Mouse (Mus musculus) adrenal gland, postnatal 4 days (tissue): ENCODE data around the gene Zfp950. TPM values are rescaled to one million over a fixed set of nuclear protein-coding genes. Genes with fewer than 3 reads are reported as not detected.
"Not testable (repeated sequence)": the region's sequence is repeated elsewhere in the genome, so short reads cannot be mapped to it uniquely, and the experiment has no call there.

Experiments used
- DNase-seq, 2 experiments: peaks; one replicate each; pipeline ENCODE4 v3.0.0; 2021 to 2022; ENCODE audit warnings: low spot score in 2 of 2, mixed read lengths in 2 of 2
- long read RNA-seq, 2 experiments: library from polyadenylated mRNA; stranded (forward); transcript quantifications; one replicate each; pipeline ENCODE4 v2.0.0; 2021
- total RNA-seq, 2 experiments: library from RNA; stranded (reverse); gene quantifications; 2 replicates each; pipeline ENCODE4 v1.2.3; 2021

The Zfp950 gene
- total RNA-seq = 10 to 100 TPM; 34.1 to 44.4 TPM
- long read RNA-seq, experiment 1, full-length matches to known transcripts = 11 of 13 reads
- long read RNA-seq, experiment 1, partial matches to known transcripts = 0 of 13 reads
- long read RNA-seq, experiment 1, other reads (novel, unspliced or antisense) = 2 of 13 reads
- long read RNA-seq, experiment 2, full-length matches to known transcripts = 7 of 13 reads
- long read RNA-seq, experiment 2, partial matches to known transcripts = 1 of 13 reads
- long read RNA-seq, experiment 2, other reads (novel, unspliced or antisense) = 5 of 13 reads

DNA sequence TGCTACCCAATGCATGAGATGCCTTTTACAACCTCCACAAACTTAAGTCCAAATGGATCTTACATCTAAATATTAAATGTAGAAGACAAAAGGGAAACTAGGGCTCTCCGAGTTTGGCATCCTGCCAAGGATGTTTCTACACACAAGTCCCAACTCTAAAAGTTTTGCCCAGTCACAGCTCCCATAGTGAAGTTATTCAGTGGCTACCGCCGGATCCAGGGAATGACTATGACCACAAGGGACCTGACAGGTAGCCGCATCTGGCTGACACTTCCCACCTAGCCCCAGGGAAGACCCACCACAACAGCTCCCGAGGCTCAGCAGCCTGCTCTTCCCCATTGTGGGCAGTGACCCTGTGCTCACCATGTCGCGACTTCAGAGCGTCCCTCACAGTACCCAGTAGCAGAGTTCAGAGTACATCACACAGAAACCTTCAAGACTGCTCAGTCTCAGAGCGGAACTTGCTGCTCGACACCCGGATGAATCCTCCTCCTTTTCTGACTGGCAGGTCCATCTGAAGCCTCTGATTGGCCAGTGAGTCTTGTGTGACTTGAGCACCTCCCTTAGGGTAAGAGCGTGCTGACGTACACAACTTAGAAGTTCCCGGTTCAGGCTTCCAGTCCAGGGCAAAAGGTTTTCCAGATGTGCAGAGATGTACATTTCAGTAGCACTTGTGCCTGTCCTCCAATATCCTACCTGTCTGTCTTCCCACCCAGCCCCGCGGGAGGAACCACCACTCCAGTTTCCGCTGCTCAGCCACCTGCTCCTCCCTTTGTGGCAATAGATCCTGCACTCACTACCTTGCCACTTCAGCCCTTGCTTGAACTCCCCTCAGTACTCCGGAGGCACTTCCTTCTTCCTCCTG is at the start of gene Zfp950:
Gene Zfp950 (minus strand): TSS at position 499 of the 865 bp plus-strand sequence.
- peak; percentile 30 to 67 for DNase-seq

DNA sequence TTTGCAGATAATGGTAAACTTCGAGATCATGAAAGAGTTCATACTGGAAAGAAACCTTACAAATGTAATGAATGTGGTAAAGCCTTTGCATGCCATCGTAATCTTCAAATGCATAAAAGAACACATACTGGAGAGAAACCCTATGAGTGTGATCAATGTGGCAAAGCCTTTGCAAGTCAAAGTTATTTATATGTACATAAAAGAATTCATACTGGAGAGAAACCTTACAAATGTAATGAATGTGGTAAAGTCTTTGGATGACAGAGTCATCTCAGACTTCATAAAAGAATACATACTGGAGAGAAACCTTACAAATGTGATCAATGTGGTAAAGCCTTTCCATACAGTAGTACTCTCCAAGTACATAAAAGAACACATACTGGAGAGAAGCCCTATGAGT is 43.0 kb upstream of the Zfp950 start, which contains the start of gene Gm6020:
Gene Gm6020 (plus strand): TSS at position 301 of the 400 bp plus-strand sequence.
- not testable (repeated sequence) for DNase-seq

DNA sequence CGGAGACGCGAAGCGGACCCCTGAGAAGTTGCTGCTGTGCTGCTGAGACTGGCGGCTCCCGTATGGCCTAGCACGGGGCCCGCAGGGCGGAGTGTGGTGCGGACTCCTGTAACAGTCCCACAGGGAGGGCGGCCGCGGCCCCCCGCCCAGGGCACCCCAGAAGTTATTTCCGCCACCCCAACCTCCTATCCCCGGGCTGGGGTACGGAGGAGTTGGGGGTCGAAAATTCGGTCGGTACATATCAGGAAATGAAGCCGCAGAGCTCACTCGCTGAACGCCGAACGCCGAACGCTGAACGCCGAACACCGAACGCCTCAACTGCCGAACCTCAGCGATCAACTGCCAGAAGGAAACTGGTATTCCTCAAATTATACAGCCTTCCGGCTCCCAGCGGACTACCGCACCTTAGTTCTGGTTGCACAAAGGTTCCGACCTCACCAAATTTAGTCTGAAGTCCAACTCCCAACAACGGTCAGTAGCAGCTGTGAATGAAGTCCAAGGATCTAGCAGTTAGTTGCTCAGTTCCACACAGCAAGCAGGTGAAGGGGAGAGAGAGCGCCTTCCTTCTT is 35.2 kb upstream of the Zfp950 start, which contains the start of gene Gm7102:
Gene Gm7102 (minus strand): TSS at position 554 of the 569 bp plus-strand sequence.
- DNase-seq = no peak

DNA sequence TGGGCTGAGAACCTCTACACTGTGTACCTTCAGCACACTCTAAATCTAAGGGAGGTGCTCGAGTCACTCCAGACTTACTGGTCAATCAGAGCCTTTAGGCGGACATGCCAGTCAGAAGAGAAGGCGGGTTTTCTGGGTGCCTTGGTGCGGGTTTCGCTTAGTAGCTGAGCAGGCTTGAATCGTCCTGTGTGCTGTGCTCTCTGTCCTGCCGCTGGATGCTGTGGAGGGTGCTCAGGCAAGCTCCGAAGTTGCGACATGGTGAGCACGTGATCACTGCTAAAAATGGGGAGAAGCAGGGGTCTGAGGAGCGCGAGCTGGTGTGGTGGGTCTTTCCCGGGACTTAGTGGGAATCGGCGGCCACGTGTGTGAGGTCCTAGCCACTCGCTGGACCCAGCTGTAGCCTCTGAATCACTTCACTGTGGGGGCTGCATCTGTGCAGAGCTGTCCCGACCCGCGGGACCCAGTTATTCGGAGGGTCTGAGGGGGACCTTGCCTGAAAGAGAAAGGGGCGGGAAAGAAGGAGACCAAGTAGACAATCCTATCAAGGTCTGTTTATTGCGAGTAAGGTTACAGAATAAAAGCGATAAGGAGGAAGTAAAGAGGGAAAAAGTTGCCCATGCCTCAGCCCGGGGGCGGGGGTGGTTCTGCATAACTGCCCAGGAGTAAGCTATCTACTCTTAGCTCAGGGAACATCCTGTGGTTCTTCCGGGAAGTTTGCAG is 11.2 kb upstream of the Zfp950 start:
- DNase-seq = no peak

DNA sequence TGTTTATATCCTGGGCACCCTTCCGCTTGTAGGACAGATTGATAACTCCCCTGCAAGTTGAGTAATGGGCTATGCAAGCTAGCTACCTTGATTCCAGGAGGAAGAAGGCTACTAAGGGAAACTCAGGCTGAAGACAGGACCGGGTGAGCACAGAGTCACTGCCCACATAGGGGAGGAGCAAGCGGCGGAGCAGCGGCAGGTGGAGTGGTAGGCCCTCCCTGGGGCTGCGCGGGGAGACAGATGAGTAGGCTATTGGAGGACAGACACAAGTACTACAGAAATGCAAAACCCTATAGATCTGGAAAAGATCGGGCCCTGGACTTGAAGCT is 10.7 kb upstream of the Zfp950 start:
- no peak for DNase-seq

DNA sequence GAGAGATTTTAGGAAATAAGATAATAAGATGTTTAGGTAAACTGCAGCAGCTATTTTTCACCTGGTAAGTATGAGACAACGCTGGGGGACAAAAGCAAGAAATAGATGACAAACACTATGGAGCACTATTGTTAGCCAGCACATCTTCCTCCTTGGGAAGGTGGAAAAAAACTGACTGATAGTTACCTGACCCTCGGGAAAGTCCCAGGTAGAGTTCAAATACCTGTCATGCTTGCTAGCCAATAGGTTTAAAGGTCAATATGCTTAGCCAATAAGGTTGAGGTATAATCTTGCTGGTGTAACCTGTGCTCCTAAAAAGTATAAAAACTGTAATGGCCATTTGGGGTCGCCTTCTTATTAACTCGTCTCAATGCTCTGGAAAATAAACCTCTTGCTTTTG is 659 bp upstream of the Zfp950 start:
- no peak for DNase-seq

GRCm38 (mm10) chr19:61138655-61139054 is 2.0 kb downstream of the Zfp950 start:
- no peak for DNase-seq

DNA sequence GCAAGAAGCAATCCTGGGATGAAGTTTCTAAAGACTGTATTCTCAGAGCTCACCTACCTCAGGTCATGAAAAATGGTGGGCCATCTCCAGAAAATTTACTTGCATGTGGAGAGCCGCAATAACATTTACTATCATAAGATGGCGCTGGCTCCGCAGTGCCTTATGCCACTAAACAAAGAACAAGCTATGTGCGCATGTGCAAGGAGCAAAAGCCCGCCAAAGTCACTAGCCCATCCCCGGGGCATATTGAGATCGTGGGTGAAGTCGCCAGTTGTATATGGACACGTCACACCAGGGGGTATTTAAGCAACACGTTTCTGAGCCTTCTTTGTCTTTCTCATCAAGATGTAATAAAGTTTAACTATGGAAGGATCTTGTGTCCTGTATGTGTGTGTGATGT is 9.5 kb downstream of the Zfp950 start:
- no peak for DNase-seq

DNA sequence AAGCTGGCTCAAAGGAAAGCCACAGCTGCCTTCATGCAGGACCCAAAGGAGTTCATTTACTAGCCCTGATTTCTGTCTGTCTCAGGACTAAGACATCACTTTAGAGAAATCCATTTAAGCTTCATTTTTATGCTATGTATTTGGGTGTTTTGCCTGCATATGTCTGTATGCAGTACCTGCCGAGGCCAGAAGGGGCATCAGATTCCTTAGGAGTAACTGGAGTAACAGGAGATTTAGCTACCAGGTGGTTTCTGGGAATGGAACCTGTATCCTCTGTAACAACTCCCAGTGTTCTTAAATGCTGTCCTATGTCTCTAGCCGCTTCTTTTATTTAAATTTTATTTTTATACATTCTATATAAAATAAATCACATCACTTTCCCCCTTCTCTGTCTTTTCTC is 30.5 kb downstream of the Zfp950 start:
- DNase-seq = no peak

- DNase-seq = no peak
Measured at GRCm38 (mm10) chr19:61097764-61098163, 42.9 kb downstream of the Zfp950 start.

- DNase-seq = no peak
Measured at GRCm38 (mm10) chr19:61096776-61097175, 43.9 kb downstream of the Zfp950 start.

- no peak for DNase-seq
Measured at GRCm38 (mm10) chr19:61090541-61090940, 50.1 kb downstream of the Zfp950 start.

DNA sequence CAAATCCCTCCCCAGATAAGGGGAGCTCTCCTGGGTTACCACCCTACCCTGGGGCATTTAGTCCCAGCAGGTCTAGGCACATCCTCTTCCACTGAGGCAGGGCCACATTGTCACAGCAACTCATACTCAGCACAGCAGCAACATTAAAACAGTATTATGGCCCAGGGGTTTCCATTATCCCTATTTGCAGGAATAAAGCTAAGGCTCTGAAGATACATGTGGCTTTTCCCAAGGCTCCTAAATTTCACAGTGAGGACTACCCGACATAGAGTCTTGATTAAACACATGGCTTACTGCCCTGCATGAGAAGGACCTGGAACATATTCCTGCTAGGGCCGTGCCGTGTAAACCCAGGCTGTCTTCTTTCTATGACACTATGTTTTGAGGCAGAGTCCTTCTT is 51.6 kb downstream of the Zfp950 start:
- no peak for DNase-seq

DNA sequence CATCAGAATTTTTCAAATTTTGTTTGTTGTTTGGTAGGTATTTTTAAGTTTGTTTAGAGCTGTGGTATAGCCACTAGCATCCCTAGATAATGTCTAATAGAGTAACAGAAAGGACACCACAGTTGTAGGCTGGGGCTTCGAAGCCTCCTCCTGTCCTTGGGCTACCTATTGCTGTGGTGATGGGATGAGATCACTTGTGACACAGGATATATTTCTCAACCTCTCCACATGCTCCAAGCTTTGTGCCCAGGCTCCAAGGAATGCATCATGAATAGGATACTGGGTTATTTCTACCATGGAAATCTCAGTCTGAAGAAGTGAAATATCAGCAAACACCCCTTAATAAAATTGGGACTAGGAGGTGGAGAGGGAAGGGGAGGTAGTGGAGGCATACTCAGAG is 52.9 kb downstream of the Zfp950 start:
- no peak for DNase-seq

- DNase-seq = no peak
Measured at GRCm38 (mm10) chr19:61085217-61085616, 55.4 kb downstream of the Zfp950 start.

- peak; percentile 68 to 86 for DNase-seq
Measured at GRCm38 (mm10) chr19:61084149-61084940, 56.3 kb downstream of the Zfp950 start.

DNA sequence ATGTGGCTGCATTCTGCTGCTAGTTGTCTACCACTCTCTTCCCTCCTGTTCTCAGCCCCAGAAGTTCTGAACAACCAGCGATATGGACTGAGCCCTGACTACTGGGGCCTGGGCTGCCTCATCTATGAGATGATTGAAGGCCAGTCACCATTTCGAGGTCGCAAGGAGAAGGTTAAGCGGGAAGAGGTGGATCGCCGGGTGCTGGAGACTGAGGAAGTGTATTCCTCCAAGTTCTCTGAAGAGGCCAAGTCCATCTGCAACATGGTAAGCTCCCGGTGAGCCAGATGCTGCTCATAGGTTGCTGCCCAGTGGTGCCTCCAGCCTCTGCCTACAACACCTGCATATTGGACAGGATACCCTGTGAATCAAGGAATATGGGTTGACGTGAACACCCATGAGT is 57.6 kb downstream of the Zfp950 start:
- DNase-seq = no peak

DNA sequence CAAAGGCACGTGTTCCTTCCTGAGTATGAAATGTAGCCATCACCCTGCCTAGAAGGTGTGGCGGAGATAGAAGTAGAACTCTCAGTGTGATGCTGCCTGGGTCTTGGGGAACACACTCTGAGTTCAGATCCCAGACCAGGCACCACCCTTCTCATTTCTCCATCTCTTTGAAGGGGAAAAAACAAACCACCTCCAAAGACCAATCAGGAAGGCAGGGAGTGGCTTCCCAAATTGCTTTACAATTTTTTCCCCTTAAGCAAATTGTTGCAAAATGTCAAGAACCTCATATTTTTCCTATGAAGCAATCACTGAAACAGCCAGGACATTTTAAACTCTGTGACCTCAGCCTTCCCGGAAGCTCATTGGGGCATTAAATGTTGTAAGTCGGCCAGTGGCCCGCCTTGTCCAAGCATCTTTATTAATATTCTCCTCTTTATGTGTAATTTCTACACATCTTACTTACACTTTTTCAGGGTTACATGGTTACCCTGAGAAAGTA is 60.3 kb downstream of the Zfp950 start:
- DNase-seq = no peak

DNA sequence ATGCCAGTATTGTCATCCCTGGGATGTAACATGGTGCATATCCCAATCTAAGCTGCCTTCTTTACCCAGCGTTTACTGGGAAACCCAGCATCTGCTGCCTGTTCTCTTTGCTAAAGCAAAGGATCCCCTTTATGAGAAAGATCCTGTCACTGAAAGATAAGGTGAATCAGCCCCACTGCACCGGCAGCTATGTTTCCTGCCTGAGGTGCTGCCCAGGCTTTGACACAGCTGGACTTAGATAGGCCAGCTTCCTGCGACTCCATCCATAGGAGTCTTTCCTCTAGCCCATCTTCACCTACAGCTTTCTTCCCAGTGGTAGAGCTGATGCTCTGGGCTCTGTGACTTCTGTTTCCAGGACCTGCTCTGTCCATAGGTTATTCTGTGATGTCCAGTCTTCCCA is 62.0 kb downstream of the Zfp950 start:
- DNase-seq = no peak

DNA sequence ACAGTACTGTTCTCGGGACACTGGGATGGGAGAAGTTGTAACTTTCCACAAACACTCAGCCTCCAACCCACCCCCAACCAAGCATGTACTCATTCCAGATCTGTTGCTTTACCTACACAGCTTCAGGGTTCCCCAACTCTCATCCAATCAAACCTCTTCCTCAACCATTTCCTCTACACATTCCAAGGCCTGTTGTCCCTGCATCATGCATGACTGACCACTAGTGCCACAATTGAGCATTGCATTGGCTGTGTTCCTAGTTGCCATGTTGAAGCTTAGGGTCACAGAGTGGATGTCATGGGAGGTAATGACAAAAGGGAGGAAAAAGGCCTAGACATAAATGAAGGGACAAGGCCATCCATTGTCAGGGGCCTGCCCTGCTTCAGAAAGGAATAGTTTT is 75.6 kb downstream of the Zfp950 start:
- DNase-seq = no peak
